Mouse (Mus musculus) midbrain, embryonic 13.5 days (tissue): ENCODE measurements around the gene Cd151. TPM values are rescaled to one million over a fixed set of nuclear protein-coding genes. Genes with fewer than 3 reads are reported as not detected.

Experiments used
- polyA plus RNA-seq: library from polyadenylated mRNA; unstranded; fragments of >200 nt; fragmentation: Nextera tagmentation; extraction: Ambion mirVana; gene quantifications from 2 replicates; pipeline ENCODE4 v1.2.1, GENCODE M21; 2015

The Cd151 gene
- polyA plus RNA-seq, 1 experiment from 2014 or later: 19.9 TPM

Other genes starting within 250 kb of the Cd151 start
- gene Phrf1, start 238.6 kb upstream of the Cd151 start, polyA plus RNA-seq: 86.9 and 95.0 TPM in 2 replicates
- 0.98 and 1.4 TPM in 2 replicates for gene Irf7, start 200.9 kb upstream of the Cd151 start, polyA plus RNA-seq
- gene Cdhr5, start 190.6 kb upstream of the Cd151 start, polyA plus RNA-seq: not detected in 2 replicates
- 1.0 TPM in 2 replicates for gene Sct, start 188.3 kb upstream of the Cd151 start, polyA plus RNA-seq
- 0.43 and 0.68 TPM in 2 replicates for gene Drd4, start 175.4 kb upstream of the Cd151 start, polyA plus RNA-seq
- 140 and 148 TPM in 2 replicates for gene Deaf1, start 139.7 kb upstream of the Cd151 start, polyA plus RNA-seq
- gene Tmem80, start 139.7 kb upstream of the Cd151 start, polyA plus RNA-seq: 76.6 and 77.3 TPM in 2 replicates
- 0.23 and 0.31 TPM in 2 replicates for gene Eps8l2, start 128.5 kb upstream of the Cd151 start, polyA plus RNA-seq
- 337 and 346 TPM in 2 replicates for gene Taldo1, start 75.2 kb upstream of the Cd151 start, polyA plus RNA-seq
- 55.1 and 63.8 TPM in 2 replicates for gene Gatd1, start 53.3 kb upstream of the Cd151 start, polyA plus RNA-seq
- 43.6 and 44.0 TPM in 2 replicates for gene Cend1, start 37.9 kb upstream of the Cd151 start, polyA plus RNA-seq
- 71.3 and 72.1 TPM in 2 replicates for gene Slc25a22, start 29.5 kb upstream of the Cd151 start, polyA plus RNA-seq
- gene Pidd1, start 23.4 kb upstream of the Cd151 start, polyA plus RNA-seq: 6.3 and 7.1 TPM in 2 replicates
- 787 and 794 TPM in 2 replicates for gene Rplp2, start 20.0 kb upstream of the Cd151 start, polyA plus RNA-seq
- 16.2 and 19.2 TPM in 2 replicates for gene Pnpla2, start 12.2 kb upstream of the Cd151 start, polyA plus RNA-seq
- 6.8 TPM in 2 replicates for gene Cracr2b, start 6.3 kb upstream of the Cd151 start, polyA plus RNA-seq
- gene Polr2l, start 7.7 kb downstream of the Cd151 start, polyA plus RNA-seq: 88.2 and 91.1 TPM in 2 replicates
- 22.5 and 23.6 TPM in 2 replicates for gene Tspan4, start 7.8 kb downstream of the Cd151 start, polyA plus RNA-seq
- 31.7 and 35.5 TPM in 2 replicates for gene Chid1, start 72.5 kb downstream of the Cd151 start, polyA plus RNA-seq
- gene Ap2a2, start 94.8 kb downstream of the Cd151 start, polyA plus RNA-seq: 103 and 107 TPM in 2 replicates
- gene Muc6, start 187.9 kb downstream of the Cd151 start, polyA plus RNA-seq: 0.26 and 0.27 TPM in 2 replicates
- 0.09 and 0.27 TPM in 2 replicates for gene Muc2, start 222.9 kb downstream of the Cd151 start, polyA plus RNA-seq